Mouse (Mus musculus): Measurements from ENCODE around the gene Atp6v1g1. TPM values are rescaled to one million over a fixed set of nuclear protein-coding genes. Genes with fewer than 3 reads are reported as not detected.

The Atp6v1g1 gene
- polyA plus RNA-seq, 1 experiment: not detected

- H3K4me3 ChIP-seq (ENCODE audit: insufficient read depth, low read depth, low read length): no peak overlapping the region
- TF ChIP-seq CTCF (IDR thresholded peaks at IDR 0.05; ENCODE audit: insufficient read depth, low read depth, low read length) (peak; percentile 32; the same call in 1 of the 2 replicates), POLR2A (IDR thresholded peaks at IDR 0.05; ENCODE audit: insufficient read depth, low read depth, low read length) (no peak)
- 34% methylated on average over 4 of the region's 4 CpGs for WGBS
- H3K27ac ChIP-seq (ENCODE audit: insufficient read depth, low read depth, low read length): no peak overlapping the region
- H3K4me1 ChIP-seq (ENCODE audit: control insufficient read depth, insufficient read depth, low read length): no peaks in the 10 kb centered on the region
Observed at GRCm38 (mm10) chr4:63508232-63508631, 36.3 kb upstream of the Atp6v1g1 start.

GRCm38 (mm10) chr4:63512921-63513320 lies 31.7 kb upstream of the Atp6v1g1 start:
- Histone ChIP-seq H3K27ac (ENCODE audit: insufficient read depth, low read depth, low read length) (no peak overlapping the region), H3K4me3 (ENCODE audit: insufficient read depth, low read depth, low read length) (no peak overlapping the region), H3K4me1 (ENCODE audit: control insufficient read depth, insufficient read depth, low read length) (no peaks in the 10 kb centered on the region)
- WGBS: 91% methylated on average over 2 of the region's 2 CpGs
- TF ChIP-seq POLR2A (IDR thresholded peaks at IDR 0.05; ENCODE audit: insufficient read depth, low read depth, low read length) (no peak), CTCF (IDR thresholded peaks at IDR 0.05; ENCODE audit: insufficient read depth, low read depth, low read length) (no peak)

GRCm38 (mm10) chr4:63514454-63514984 lies 30.1 kb upstream of the Atp6v1g1 start:
- Histone ChIP-seq H3K4me1 (ENCODE audit: control insufficient read depth, insufficient read depth, low read length) (no peaks in the 10 kb centered on the region), H3K27ac (ENCODE audit: insufficient read depth, low read depth, low read length) (no peak overlapping the region), H3K4me3 (ENCODE audit: insufficient read depth, low read depth, low read length) (no peak overlapping the region)
- 67% methylated on average over 4 of the region's 4 CpGs for WGBS
- TF ChIP-seq CTCF (IDR thresholded peaks at IDR 0.05; ENCODE audit: insufficient read depth, low read depth, low read length): no peak
- no peak for TF ChIP-seq POLR2A (IDR thresholded peaks at IDR 0.05; ENCODE audit: insufficient read depth, low read depth, low read length)

GRCm38 (mm10) chr4:63515021-63515420 lies 29.6 kb upstream of the Atp6v1g1 start:
- H3K4me1 ChIP-seq (ENCODE audit: control insufficient read depth, insufficient read depth, low read length): no peaks in the 10 kb centered on the region
- no peak for TF ChIP-seq CTCF (IDR thresholded peaks at IDR 0.05; ENCODE audit: insufficient read depth, low read depth, low read length)
- 84% methylated on average over 5 of the region's 5 CpGs for WGBS
- no peak overlapping the region for H3K4me3 ChIP-seq (ENCODE audit: insufficient read depth, low read depth, low read length)
- H3K27ac ChIP-seq (ENCODE audit: insufficient read depth, low read depth, low read length): no peak overlapping the region

- WGBS: 89% methylated on average over 2 of the region's 2 CpGs
- no peak for TF ChIP-seq POLR2A (IDR thresholded peaks at IDR 0.05; ENCODE audit: insufficient read depth, low read depth, low read length)
- no peak for TF ChIP-seq CTCF (IDR thresholded peaks at IDR 0.05; ENCODE audit: insufficient read depth, low read depth, low read length)
- Histone ChIP-seq H3K4me1 (ENCODE audit: control insufficient read depth, insufficient read depth, low read length) (no peaks in the 10 kb centered on the region), H3K27ac (ENCODE audit: insufficient read depth, low read depth, low read length) (no peak overlapping the region), H3K4me3 (ENCODE audit: insufficient read depth, low read depth, low read length) (no peak overlapping the region)
Observed at GRCm38 (mm10) chr4:63521813-63522419, 22.7 kb upstream of the Atp6v1g1 start.

- Histone ChIP-seq H3K27ac (ENCODE audit: insufficient read depth, low read depth, low read length) (no peak overlapping the region), H3K4me3 (ENCODE audit: insufficient read depth, low read depth, low read length) (no peak overlapping the region), H3K4me1 (ENCODE audit: control insufficient read depth, insufficient read depth, low read length) (no peaks in the 10 kb centered on the region; the same call in 1 of the 2 replicates)
- 86% methylated on average over 8 of the region's 8 CpGs for whole genome bisulfite sequencing
- TF ChIP-seq CTCF (IDR thresholded peaks at IDR 0.05; ENCODE audit: insufficient read depth, low read depth, low read length): no peak
- no peak for TF ChIP-seq POLR2A (IDR thresholded peaks at IDR 0.05; ENCODE audit: insufficient read depth, low read depth, low read length)
Observed at GRCm38 (mm10) chr4:63525514-63525913, 19.1 kb upstream of the Atp6v1g1 start.

GRCm38 (mm10) chr4:63528946-63529345 lies 15.6 kb upstream of the Atp6v1g1 start:
- WGBS: 58% methylated on average over 6 of the region's 6 CpGs
- Histone ChIP-seq H3K27ac (ENCODE audit: insufficient read depth, low read depth, low read length) (no peak overlapping the region), H3K4me1 (ENCODE audit: control insufficient read depth, insufficient read depth, low read length) (no peaks in the 10 kb centered on the region; the same call in 1 of the 2 replicates)

GRCm38 (mm10) chr4:63530409-63530808 lies 14.2 kb upstream of the Atp6v1g1 start:
- 73% methylated on average over 7 of the region's 7 CpGs for WGBS
- no peaks in the 10 kb centered on the region; the same call in 1 of the 2 replicates for H3K4me1 ChIP-seq (ENCODE audit: control insufficient read depth, insufficient read depth, low read length)
- no peak for TF ChIP-seq POLR2A (IDR thresholded peaks at IDR 0.05; ENCODE audit: insufficient read depth, low read depth, low read length)
- no peak for TF ChIP-seq CTCF (IDR thresholded peaks at IDR 0.05; ENCODE audit: insufficient read depth, low read depth, low read length)
- no peak overlapping the region for H3K27ac ChIP-seq (ENCODE audit: insufficient read depth, low read depth, low read length)
- H3K4me3 ChIP-seq (ENCODE audit: insufficient read depth, low read depth, low read length): no peak overlapping the region

More at GRCm38 (mm10) chr4:63528946-63529345, 15.6 kb upstream of the Atp6v1g1 start:
- TF ChIP-seq POLR2A (IDR thresholded peaks at IDR 0.05; ENCODE audit: insufficient read depth, low read depth, low read length): no peak
- no peak for TF ChIP-seq CTCF (IDR thresholded peaks at IDR 0.05; ENCODE audit: insufficient read depth, low read depth, low read length)
- H3K4me3 ChIP-seq (ENCODE audit: insufficient read depth, low read depth, low read length): no peak overlapping the region

GRCm38 (mm10) chr4:63537602-63538001 lies 7.0 kb upstream of the Atp6v1g1 start:
- no peak overlapping the region for H3K27ac ChIP-seq (ENCODE audit: insufficient read depth, low read depth, low read length)
- TF ChIP-seq CTCF (IDR thresholded peaks at IDR 0.05; ENCODE audit: insufficient read depth, low read depth, low read length) (no peak), POLR2A (IDR thresholded peaks at IDR 0.05; ENCODE audit: insufficient read depth, low read depth, low read length) (no peak)
- 84% methylated on average over 4 of the region's 4 CpGs for WGBS
- no peaks in the 10 kb centered on the region for H3K4me1 ChIP-seq (ENCODE audit: control insufficient read depth, insufficient read depth, low read length)
- no peak overlapping the region for H3K4me3 ChIP-seq (ENCODE audit: insufficient read depth, low read depth, low read length)

All from olfactory bulb, adult 2 months (tissue).